Mouse (Mus musculus): ENCODE results near the gene Gm2001. TPM values are rescaled to one million over a fixed set of nuclear protein-coding genes. Genes with fewer than 3 reads are reported as not detected.
"Not testable (repeated sequence)": the region's sequence is repeated elsewhere in the genome, so short reads cannot be mapped to it uniquely, and the experiment has no call there.

Gm2001 gene
- polyA plus RNA-seq (2015; fragmentation: Nextera tagmentation; extraction: Ambion mirVana) = not detected in 2 replicates

DNA sequence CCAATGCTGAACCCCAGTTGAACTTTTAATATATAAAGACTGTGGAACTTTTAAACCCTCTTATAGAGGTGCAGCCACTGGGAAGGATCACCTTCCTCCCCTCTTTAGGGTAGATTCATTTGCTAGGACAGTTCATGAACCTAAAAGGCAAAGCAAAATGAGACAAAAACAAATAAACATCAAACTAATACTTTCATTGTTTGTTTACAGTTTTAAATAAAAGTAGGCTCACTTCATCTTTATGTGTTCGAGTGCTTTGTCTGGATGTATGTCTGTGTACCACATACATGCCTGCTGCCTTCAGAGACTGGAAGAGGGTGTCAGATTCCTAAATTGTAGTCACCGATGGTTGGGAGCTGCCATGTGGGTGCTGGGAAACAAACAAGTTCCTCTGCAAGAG, at the start of gene Gm2001:
Gene Gm2001 (minus strand): TSS at position 101 of the 400 bp plus-strand sequence.
- H3K4me3 ChIP-seq; H3K27me3 ChIP-seq; H3K36me3 ChIP-seq; H3K27ac ChIP-seq; H3K4me2 ChIP-seq; H3K9me3 ChIP-seq; ATAC-seq (ENCODE audit: low FRiP score); H3K9ac ChIP-seq; H3K4me1 ChIP-seq (replicated peaks): not testable (repeated sequence)
- 93% methylated on average over 2 of the region's 2 CpGs for WGBS

DNA sequence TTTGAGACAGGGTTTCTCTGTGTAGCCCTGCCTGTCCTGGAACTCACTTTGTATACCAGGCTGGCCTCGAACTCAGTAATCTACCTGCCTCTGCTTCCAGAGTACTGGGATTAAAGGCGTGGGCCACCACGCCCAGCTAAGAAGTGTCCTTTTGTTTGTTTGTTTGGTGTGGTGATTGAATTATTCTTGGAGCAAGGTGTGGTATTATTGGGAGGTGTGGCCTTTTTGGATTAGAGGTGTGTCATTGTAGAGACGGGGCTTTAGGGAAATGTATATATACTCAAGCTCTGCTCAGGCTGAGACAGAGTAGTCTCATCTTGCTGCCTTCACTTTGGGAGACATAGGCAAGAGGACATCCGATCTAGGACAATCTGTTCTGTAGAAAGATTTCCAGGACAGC, 31.6 kb upstream of the Gm2001 start, which contains the start of gene Gm2016:
Gene Gm2016 (plus strand): TSS at position 301 of the 400 bp plus-strand sequence.
- not testable (repeated sequence) for H3K9me3 ChIP-seq; H3K9ac ChIP-seq; H3K4me1 ChIP-seq (replicated peaks); H3K4me2 ChIP-seq; ATAC-seq (ENCODE audit: low FRiP score); H3K27ac ChIP-seq; H3K36me3 ChIP-seq; H3K4me3 ChIP-seq; H3K27me3 ChIP-seq
- 81% methylated on average over 5 of the region's 5 CpGs for WGBS

DNA sequence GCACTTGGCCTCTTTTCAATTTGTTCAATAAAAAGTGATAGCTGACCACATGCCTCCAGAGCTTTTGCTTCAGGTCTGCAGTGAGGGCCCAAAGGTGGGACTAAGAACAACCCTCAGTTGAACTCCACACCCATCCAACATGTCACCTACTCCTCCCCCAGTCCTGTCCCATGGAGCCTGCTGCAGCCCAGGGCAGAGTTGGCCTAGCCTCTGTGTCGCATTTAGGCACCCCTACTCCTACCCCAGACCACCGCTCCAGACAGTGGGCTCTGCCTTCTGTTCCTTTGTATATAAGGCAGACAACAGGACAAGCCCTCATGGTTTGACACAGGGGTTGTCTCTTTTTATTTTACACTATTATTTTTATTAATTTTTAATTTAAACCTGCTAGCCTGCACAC, 21.9 kb upstream of the Gm2001 start:
- not testable (repeated sequence) for H3K27me3 ChIP-seq; H3K4me1 ChIP-seq (replicated peaks); H3K36me3 ChIP-seq; ATAC-seq (ENCODE audit: low FRiP score); H3K27ac ChIP-seq; H3K4me2 ChIP-seq; H3K9ac ChIP-seq; H3K4me3 ChIP-seq
- H3K9me3 ChIP-seq = peaks cover 10% of the 10 kb centered on the region
- 86% methylated on average over 2 of the region's 2 CpGs for WGBS

DNA sequence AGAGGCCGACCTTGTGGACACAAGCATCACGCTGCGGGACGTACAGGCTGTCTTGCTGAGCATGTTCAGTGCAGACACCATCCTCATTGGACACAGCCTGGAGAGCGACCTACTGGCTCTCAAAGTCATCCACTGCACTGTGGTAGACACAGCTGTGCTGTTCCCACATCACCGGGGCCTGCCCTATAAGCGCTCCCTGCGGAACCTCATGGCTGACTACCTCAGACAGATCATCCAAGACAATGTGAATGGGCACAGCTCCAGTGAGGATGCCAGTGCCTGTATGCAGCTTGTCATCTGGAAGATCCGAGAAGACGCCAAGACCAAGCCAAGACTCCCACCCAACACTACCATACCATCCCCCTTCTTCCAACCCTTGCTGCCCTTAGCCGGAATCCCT, 21.5 kb upstream of the Gm2001 start:
- not testable (repeated sequence) for H3K36me3 ChIP-seq; H3K9ac ChIP-seq; H3K27ac ChIP-seq; H3K4me1 ChIP-seq (replicated peaks); H3K27me3 ChIP-seq; H3K4me2 ChIP-seq; H3K4me3 ChIP-seq
- ATAC-seq (ENCODE audit: low FRiP score) = peak; percentile 35; the same call in 1 of the 2 replicates
- 92% methylated on average over 10 of the region's 11 CpGs for WGBS
- peaks cover 10% of the 10 kb centered on the region for H3K9me3 ChIP-seq

- not testable (repeated sequence) for H3K36me3 ChIP-seq, H3K27me3 ChIP-seq
These were observed 19.9 kb upstream of the Gm2001 start for GRCm38 (mm10) chr12:87861740-87862692.

DNA sequence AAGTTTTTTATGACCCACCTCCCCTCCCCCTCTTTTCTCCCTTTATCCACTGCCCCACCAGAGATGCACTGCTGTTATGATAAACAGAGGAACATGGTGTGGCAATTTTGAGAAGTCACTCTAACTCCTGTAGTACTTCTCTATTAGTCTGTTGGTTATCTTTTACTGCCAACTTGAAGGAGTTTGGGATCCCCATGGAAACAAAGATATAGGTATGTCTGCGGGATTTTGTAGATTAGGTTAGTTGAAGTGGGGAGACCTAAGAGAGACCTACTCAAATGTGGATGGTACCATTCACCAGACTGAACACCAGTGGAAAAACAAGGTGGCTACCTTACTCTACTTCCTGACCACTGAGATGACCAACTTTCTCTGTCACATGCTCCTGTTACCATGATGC, 13.9 kb upstream of the Gm2001 start:
- H3K27ac ChIP-seq; H3K4me2 ChIP-seq; H3K36me3 ChIP-seq; H3K4me3 ChIP-seq; H3K9me3 ChIP-seq; H3K27me3 ChIP-seq; ATAC-seq (ENCODE audit: low FRiP score); H3K4me1 ChIP-seq (replicated peaks); H3K9ac ChIP-seq: not testable (repeated sequence)
- 90% methylated on average over 1 of the region's 1 CpGs for WGBS

More at GRCm38 (mm10) chr12:87861740-87862692, 19.9 kb upstream of the Gm2001 start:
- H3K4me1 ChIP-seq (replicated peaks); H3K27ac ChIP-seq; H3K4me2 ChIP-seq; ATAC-seq (ENCODE audit: low FRiP score); H3K4me3 ChIP-seq; H3K9ac ChIP-seq: not testable (repeated sequence)
- H3K9me3 ChIP-seq = peaks cover 10% of the 10 kb centered on the region
- WGBS = 88% methylated on average over 23 of the region's 23 CpGs

DNA sequence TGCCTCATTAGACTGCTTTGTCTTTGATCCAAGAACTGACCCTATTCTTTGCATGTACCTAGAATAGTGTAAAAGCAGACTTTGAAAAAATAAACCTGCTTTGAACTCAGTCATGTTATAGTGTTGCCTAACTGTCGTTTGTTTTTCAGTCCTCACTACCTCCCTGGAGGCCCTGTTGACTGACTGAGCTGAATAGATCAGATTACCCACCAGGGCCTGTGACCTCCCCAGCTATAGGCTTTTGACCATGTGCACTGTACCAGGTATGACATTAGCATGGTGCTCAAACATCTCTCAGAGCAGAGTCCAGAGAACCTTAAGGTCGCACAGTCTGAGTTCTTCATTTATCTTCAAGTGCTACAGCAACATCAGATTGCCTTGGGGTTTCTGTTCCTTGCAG, 8.5 kb upstream of the Gm2001 start:
- H3K9ac ChIP-seq; H3K4me1 ChIP-seq (replicated peaks); ATAC-seq (ENCODE audit: low FRiP score); H3K4me3 ChIP-seq; H3K27me3 ChIP-seq; H3K9me3 ChIP-seq; H3K36me3 ChIP-seq; H3K4me2 ChIP-seq; H3K27ac ChIP-seq: not testable (repeated sequence)
- WGBS = no CpG with 5 or more reads among the region's 2 CpGs

GRCm38 (mm10) chr12:87816277-87816676, 25.9 kb downstream of the Gm2001 start, which contains the start of gene BB287469:
Gene BB287469, plus strand, starts transcription at chr12:87816577.
- not testable (repeated sequence) for ATAC-seq (ENCODE audit: low FRiP score); H3K4me3 ChIP-seq; H3K27ac ChIP-seq; H3K4me2 ChIP-seq; H3K27me3 ChIP-seq; H3K36me3 ChIP-seq; H3K9ac ChIP-seq; H3K9me3 ChIP-seq; H3K4me1 ChIP-seq (replicated peaks)
- WGBS = 89% methylated on average over 6 of the region's 6 CpGs

GRCm38 (mm10) chr12:87797971-87798370, 44.2 kb downstream of the Gm2001 start:
- not testable (repeated sequence) for H3K4me2 ChIP-seq
- 94% methylated on average over 5 of the region's 5 CpGs for WGBS

DNA sequence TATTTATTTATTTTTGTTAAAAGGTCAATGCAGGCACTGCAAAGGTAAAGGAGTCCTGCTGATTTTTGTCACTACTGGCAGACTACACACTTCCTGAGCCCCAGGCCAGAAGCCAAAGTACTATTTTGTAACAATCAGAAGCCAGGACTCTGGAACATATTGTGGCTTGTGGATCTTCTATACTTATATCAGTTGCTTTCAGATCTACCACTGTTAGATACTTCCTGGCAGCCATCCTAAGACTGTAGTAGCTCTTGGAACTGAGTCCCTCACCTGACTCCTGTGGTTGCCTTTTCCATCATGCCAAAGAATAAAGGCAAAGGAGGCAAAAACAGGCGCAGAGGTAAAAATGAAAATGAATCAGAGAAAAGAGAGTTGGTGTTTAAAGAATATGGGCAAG, 46.9 kb downstream of the Gm2001 start, which contains the start of gene Gm21936:
Gene Gm21936 (plus strand): TSS at position 301 of the 400 bp plus-strand sequence.
- not testable (repeated sequence) for H3K36me3 ChIP-seq; H3K9ac ChIP-seq; H3K9me3 ChIP-seq; ATAC-seq (ENCODE audit: low FRiP score); H3K4me3 ChIP-seq; H3K27ac ChIP-seq; H3K4me1 ChIP-seq (replicated peaks); H3K4me2 ChIP-seq; H3K27me3 ChIP-seq
- WGBS = 97% methylated on average over 1 of the region's 1 CpGs

More at GRCm38 (mm10) chr12:87797971-87798370, 44.2 kb downstream of the Gm2001 start:
- not testable (repeated sequence) for H3K9ac ChIP-seq; ATAC-seq (ENCODE audit: low FRiP score); H3K9me3 ChIP-seq; H3K4me1 ChIP-seq (replicated peaks); H3K4me3 ChIP-seq; H3K36me3 ChIP-seq; H3K27me3 ChIP-seq; H3K27ac ChIP-seq

All from hindbrain, embryonic 13.5 days (tissue).